Mouse (Mus musculus) kidney, postnatal 14 days (tissue): ENCODE measurements around the gene Canx.
"Not testable (repeated sequence)": the region's sequence is repeated elsewhere in the genome, so short reads cannot be mapped to it uniquely, and the experiment has no call there.

Experiments used
- DNase-seq: peaks from one replicate; pipeline ENCODE4 v3.0.0; 2022; ENCODE audit warnings: mixed read lengths

The Canx gene

DNA sequence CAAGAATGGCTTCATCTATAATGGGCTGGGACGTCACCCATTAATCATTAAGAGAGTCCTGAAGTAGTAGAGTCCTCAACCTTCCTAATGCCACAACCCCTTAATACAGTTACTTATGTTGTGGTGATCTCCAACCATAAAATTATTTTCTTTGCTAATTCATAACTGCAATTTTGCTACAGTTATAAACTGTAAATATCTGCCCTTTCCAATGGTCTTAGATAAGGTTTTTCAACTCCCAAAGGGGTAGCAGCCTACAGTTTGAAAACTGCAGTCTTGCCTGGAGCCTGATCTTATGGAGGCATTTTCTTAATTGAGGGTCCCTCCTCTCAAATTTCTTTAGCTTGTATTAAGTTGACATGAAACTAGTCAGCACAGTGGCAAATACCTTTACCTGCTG is 3.9 kb upstream of the Canx start:
- DNase-seq, result no peak

DNA sequence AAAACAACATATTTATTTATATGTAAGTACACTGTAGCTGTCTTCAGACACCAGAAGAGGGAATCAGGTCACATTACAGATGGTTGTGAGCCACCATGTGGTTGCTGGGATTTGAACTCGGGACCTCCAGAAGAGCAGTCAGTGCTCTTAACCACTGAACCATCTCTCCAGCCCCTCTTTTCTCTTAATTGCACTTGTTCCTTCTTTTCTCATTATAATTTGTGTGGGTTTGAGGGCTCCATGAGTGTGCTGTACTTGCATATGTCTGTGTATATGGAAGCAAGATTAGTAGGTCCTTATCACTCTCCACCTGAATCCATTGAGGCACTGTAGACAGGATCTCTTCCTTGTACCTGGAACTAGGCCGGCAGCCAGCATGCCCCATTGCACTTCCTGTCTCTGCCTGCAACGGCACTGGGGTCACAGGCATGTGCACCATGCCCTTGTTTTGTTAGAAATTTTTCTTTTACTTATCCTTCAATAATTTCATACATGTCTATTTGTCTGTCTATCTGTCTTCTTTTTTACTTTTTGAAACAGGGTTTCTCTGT is 2.7 kb upstream of the Canx start:
- DNase-seq, result no peak

DNA sequence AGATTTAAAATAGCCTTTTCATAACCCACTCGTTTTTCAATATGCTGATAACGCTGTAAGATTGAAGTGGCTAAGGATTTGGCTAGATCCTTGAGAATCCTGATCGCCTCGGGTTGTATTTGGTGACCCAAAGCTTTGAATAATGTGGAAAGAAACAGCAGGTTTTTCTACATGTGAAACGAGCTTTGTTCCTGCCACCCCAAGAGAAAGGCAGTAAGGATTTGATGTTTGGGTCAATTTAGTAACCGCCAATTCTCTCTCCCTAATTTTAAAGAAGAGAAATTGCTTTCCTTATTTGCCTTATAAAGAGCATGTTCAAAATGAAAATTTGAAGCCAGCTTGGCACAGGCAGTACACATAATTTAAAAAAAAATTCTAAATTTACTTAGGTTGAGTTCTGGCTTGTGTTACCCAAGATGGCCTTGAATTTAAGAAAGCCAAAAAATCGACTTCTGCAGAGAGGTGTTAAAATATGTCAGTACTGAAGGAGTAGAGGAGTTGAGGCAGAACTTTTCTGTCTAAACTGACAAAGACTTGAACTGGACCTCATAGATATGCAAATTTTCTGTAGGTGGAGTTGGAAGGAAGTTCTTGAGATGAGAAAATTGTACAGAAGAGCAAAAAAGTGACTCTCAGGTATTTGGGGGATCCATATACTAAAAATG is 961 bp upstream of the Canx start:
- DNase-seq, result no peak

DNA sequence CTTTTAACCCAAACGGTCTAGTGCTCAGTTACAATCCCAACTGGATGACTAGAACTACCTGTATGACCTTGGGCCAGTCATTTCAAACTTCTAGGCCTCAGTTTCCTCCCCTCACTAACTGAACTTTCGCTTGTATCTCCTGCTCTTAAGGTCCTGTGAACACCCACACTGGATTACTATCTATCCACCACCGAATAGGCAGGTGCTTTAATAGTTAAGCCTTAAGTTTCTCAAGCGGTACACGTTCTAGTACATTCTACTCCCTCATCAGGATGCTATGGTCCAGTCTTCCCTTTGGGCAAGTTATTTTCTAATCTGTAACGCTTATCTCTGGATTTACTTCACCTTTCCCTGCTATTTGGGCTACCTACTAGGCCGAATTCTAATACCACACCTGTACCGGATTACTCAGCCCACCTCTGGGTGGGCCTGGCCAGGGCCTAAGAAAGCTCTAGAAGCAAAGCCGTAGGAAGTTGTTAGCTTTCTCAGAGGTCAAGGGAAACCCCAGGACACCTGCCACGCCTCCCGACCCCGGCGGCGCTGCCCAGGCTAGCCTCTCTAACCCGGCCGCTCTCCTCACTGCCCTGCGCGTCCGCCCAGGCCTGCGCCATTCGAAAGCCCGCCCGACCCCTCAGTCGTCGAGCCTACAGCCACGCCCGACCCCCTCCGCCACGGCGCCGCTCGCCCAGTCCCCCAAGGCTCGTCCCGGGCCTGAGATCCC is 562 bp downstream of the Canx start:
- no peak for DNase-seq

DNA sequence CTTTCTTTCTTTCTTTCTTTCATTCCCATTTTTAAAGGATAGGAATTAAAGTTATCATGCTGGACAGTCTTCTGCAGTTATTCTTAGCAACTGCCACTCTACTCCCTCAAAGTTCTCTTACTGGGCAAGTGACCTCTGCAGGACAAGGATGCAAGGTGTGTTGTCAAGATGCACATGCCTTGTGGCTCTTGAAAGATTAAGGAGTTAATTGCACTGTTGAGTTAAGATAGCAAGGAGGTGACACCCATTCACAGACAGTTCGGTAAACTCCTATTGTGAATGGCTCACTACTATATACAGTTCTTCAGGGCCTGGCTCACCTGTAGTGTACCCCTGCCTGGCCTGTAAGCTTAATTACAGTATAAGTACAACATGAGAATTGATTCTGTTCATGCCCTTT is 1.6 kb downstream of the Canx start:
- no peak for DNase-seq

DNA sequence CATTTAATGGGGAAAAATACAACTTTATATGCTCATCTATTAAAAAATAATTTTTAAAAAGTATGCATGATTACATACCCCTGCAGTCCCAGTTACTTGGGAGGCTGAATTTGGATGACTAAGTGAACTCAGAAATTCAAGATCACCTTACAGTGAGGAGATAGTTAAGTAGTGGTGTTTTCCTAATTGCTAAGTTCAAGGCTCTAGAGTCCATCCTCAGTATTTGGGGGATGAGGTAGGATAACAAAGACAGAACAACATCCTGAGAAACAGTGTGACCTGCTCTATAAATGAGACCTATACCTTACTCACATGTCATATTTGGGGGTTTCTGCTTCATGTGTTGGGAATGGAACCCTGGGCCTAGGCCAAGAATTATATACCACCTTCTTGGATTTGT is 3.1 kb downstream of the Canx start:
- no peak for DNase-seq

DNA sequence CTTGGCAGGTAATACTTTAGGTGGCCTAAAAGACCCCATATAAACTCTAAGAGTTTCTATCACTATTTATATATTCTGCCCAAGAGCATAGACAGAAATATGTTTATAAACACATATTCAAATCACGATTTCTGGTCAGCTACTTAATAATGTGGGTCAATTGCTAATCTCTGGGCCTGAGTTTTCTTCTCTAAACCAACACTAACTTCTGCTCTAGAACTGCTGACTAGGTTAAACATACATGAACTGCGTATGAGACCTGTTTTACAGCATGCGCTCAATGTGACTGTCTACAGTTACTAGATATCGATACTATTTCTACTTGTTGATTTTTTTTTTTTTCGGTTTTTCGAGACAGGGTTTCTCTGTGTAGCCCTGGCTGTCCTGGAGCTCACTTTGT is 4.2 kb downstream of the Canx start:
- DNase-seq, result no peak

DNA sequence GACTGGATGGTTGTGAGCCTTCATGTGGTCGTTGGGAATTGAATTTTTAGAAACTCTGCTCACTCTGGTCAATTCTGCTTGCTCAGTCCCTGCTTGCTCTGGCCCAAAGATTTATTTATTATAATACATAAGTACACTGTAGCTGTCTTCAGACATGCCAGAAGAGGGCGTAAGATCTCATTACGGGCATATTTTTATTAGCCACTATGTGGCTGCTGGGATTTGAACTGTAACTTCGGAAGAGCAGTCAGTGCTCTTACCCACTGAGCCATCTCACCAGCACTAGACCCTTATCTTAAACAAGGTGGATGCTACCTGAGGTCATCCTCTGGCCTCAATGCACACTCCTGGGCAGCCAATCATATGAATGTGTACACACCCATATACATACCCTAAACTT is 6.1 kb downstream of the Canx start:
- DNase-seq, result not testable (repeated sequence)

DNA sequence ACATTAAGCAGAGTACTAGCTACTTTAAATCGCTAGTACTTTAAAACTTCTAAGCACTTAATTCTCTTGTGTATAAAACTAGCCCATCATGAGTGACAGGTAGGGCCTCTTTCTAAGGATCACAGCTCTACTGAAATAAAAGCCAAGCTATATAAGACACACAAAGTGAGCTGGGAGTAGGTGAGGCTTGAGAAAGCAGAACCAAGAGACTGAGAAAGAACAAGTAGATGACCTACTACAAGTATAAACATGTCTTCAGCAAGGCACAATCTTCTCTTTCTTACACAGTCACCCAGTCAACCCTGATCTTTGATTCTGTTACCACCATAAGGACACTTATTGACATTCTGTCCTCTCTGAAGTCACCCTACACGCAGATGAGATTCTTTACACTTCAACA is 12.7 kb downstream of the Canx start:
- DNase-seq, result no peak

DNA sequence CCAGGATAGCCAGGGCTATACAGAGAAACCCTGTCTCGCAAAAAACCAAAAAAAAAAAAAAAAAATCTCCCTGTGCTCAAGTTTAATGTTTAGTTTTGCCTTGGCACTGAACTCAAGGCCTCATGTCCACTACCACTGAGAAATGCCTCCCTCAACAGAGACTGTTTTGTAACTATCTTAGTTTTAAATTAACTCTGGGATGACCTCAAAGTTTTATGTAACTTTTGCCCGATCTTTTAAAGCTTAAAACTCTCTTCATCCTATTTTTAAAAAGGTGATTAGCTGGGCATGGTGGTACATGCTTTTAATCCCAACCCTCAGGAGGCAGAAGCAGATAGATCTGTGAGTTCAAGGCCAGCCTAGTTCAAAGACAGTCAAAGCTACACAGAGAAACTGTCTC is 22.1 kb downstream of the Canx start:
- DNase-seq, result peak; percentile 28

DNA sequence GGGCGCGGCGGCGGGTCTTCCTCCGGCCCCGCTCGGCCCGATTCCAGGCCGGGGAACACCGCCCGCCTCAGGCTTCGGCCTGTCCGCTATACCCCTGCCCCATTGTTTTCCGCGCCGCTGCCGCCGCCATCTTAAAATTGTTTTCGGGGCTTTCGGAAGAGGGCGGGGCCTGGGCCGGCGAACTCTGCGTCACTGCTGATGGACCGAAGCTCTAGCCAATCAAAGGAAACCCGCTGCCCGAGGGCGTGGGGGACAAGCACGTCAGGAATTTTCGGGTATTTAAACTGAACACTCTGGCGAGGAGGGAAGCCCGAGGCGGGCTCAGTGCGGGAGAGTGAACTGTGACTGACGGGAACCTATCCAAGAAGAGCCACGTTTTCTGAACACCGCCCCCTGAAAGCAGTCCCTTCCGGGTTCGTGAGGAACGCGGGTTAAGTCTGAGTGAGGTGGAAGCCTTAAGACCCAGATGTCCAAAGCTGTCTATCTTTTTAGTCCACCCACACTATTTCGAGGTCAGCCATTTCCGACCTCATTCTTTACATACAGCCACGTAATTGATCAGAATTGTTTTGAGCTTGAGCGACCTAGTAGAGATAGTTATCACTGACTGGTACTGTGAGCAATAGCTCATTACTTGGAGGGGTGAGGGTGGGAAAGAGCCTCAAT is 33.1 kb downstream of the Canx start, which contains the start of gene Maml1:
TSS of gene Maml1 (minus strand) at position 122 of the 666 bp plus-strand sequence.
- peak; percentile 99 for DNase-seq

DNA sequence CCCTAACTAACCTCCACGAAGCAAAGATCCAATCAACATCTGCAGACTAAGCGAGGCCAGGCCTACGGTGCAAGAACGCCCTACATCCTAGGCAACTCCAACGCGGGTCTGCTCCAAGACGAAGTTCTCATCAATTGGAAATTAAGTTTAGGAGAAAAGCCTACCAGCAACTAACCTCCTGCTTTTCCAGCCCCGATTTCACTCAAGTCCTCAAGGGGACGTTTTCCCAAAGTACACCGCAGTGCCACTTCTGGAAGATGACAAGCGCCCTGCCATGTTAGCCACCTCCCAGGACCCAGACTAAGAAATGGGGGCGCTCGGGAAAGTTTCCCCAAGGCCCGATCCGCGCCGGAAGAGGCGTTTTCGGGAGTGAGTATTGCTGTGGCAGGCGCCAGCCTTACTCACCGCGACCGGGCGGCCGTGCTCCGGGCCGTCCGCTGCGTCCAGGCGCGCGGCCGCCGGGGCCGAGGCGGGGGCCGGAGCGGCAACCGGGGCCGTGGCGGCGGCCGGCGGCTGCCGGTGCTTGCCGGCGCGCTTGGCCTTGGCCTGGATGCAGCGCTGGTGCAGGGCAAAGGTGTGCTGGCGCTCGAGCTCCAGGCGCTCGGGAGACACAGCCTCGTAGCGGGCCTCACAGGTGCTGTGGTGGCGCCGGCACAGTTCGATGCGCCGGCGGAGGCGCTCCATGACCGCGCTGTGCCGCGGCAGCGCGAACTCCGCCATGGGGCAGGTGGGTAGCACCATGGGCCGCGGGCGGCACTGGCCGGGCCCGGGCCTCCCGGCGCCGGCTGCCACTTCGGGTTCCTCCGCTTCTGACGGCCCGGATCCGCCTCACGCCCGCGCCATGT is 33.9 kb downstream of the Canx start:
- peak; percentile 66 for DNase-seq

DNA sequence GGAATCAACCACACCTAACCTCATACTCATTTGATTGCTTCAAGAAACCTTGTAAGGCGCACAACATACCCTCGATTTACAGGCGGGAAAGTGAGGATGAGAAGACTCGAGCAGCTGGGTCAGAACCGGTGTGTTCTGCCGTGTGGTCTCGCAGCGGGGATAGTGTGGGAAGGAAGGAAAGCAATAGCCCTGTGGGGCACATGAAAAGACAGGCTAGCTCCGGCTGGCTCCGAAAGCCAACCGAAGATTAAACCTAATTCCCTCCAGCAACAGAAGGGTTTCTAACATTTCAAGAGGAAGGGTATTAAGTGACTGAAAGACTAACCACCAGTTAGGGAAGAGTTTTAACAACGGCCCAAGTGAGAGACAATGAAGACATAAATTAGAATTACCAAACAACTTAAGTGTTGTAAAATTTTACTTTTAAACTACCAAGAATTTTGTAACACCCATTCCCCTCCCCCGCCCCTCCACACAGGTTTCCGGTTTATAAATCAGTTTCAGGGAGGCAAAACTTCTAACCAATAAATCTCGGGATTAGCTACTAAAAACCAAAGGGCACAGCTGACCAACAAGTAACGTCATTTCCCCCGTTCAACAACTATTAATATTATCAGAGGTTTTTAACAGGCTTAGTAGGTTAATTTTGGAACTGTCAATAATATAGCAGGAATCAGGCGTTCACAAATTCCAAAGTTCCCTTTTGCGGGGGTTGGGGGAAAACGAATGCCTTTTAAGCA is 34.8 kb downstream of the Canx start:
- no peak for DNase-seq

DNA sequence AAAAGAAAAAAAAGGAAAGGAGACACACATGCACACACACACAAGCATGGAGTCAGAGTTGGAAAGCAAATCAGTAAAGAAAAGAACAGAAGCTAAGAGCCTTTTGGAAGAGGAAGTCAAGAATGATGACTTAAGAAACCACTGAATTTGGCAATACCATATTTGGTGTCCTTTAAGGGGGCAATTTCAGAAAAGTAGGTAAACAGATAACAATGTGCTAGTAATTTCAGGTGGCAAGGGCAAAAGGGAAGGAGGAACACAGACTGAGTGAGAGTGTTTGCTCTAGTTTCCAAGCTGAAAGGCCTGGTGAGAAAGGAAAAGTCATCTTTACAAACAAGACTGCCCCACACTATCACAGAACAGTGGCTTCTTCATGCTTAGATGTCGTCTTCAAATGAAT is 39.0 kb downstream of the Canx start:
- DNase-seq, result no peak

DNA sequence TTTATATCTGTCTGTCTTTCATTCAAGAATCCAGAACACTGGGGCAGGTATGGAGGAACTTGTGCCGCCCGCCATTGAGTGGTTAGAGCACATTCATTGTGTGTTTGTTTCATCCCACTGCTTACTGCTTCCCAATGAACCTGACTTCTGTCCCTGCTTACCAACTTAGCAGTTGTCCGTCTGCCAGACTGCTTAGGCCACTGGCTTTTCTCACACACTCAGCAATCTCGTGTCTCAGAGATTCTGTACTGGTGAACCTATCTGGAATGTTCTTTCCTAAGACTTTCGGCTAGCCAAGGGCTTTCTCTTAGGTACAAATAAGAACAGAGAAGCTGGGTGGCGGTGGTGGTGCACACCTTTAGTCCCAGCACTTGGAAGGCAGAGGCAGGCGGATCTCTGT is 39.8 kb downstream of the Canx start:
- no peak for DNase-seq

DNA sequence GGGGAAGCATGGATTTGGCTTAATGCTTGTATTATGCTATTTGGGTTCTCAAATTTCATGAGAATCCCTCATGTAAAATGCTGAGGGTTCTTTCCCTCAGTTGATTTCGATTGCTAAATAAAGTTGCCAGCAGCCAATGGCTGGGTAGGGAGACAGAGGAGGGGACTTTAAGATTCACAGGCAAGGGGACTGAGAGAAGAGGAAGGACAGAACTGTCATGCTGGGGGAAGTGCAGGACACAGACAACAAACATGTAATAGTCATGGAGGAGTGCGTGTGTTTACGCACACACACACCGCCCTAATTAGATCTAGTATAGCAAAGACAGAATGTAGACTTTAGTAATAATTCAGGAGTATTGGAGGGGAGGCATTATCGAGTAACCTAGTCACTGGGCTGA is 40.2 kb downstream of the Canx start:
- no peak for DNase-seq

DNA sequence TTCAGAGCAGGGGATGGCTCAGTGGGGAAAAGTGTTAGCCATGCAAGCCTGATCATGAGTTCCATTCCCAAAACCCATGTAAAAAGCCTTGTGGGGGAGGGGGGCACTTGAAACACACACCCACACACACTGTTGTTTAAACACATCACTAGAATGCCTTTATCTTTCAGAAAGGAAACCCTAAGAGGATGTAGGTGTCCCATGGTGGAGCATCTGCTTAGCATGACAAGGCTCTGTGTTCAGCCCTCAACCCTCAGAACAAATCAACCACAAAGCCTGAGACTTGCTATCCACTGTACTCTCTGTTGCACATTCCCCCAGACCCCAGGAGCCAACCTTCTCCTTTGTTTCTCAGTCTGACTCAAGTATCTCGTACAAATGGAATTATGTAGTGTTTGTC is 45.4 kb downstream of the Canx start:
- no peak for DNase-seq

DNA sequence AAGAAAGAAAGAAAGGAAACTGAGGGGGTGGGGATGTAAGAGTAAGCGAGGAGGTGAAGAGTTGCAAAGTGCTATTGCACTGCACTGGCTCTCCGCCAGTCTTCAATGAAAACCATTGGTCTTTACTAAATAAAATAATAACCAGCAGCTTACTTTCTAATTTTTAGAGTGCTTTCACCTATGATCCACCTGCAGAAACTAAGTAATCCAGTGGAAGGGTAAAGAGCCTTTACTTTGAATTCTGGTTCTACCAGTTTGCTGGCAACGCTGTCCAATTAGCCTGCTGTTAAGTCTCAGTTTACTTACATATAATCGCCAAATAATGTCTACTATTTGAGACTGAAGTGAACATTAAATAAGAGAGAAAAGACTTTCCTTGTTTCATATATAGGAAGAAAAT is 46.5 kb downstream of the Canx start:
- no peak for DNase-seq

DNA sequence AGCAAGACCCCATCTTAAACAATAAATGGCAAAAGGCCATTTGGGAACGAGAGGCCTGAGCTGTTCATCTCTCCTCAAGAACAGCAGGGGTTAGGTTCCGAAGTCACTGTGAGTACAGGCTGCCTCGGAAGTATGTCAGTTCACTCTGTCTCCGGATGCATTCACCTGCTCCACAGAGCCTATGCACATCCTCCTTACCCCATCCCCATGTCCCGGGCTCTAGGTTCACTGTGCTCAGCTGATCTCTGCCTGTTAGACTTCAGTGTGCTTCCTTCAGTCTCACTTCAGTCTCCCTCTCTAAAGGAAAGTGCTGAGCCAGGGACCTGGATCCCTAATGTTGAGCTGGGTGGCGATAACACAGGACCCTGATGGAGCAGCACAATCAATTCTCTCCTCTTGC is 47.8 kb downstream of the Canx start:
- DNase-seq, result no peak

DNA sequence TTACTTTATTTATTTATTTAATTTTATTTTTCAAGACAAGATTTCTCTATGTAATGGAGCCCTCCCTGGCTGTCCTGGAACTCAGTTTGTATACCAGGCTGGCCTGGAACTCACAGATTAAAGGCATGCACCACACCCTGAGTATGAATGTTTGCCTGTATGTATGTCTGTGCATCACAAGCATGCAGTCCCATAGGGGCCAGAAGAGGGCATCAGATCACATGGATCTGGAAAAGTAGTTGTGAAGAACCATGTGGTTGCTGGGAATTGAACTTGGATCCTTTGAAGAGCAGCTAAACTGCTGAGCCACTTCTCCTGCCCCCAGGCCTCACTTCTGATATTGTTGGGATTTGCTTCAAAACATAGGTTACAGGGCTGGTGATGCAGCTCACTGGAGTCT is 48.4 kb downstream of the Canx start:
- no peak for DNase-seq

DNA sequence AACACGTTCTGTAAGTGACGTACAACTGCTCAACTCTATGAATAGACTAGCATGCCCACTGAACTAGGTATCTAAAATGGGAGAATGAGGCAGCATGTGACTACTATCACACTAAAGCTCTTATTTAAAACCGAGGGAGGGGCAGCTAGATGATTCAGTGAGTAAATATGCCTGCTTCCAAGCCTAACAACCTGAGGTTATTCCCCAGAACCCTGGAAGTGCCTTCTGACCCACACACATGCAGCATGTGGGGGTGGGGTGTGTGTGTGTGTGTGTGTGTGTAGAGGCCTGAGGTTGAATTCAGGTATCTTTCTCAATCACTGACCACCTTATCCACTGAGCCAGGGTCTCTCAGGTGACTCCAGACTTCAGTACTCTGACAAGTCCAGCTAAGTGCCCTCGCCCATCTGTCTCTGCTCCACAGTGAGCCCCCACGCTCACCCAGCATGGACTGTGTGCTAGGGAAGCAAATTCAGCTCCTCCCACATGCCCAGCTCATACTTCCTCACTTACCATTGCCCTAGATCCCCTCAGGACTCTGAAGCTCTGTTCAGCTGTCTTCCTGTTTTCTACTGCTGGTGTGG is 49.8 kb downstream of the Canx start:
- no peak for DNase-seq

DNA sequence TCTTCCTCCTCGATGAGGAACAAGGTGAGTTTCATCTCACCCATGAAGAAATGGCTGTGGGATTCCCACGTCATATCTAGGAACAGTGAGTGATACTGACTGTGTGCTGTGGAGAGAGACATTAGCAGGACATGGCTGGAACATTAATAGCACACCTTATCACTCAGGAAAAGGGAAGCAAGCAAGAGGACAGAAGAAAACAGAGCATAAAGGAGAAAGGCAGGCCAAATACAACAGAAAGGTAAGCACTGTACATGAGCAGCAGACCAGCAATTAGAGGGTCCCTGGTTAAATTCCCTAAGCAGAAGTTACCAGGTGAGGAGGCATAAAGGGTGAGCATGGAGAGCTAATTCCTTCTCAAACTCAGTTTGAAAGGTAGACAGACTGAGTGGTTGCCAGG is 50.4 kb downstream of the Canx start:
- no peak for DNase-seq
